Mouse (Mus musculus) MEL (cell line): ENCODE results near the gene Bcl7a.

Experiments
- CTCF ChIP-seq, 3 experiments: IDR thresholded peaks in 2 of 3; conservative IDR thresholded peaks in 1 of 3; 2 replicates each; pipeline ENCODE4 v1.5.1; 2011 to 2012; ENCODE audit warnings: low read length in 3 of 3, low read depth in 2 of 3, mild to moderate bottlenecking in 2 of 3, improper control_type of control experiment in 1 of 3, inconsistent platforms in 1 of 3, mixed read lengths in 1 of 3, moderate library complexity in 1 of 3; ENCODE audit not compliant: control insufficient read depth in 1 of 3, insufficient read depth in 1 of 3, poor library complexity in 1 of 3, severe bottlenecking in 1 of 3
- EP300 ChIP-seq, 2 experiments: IDR thresholded peaks; 2 replicates each; pipeline ENCODE4 v1.6.1; 2011; ENCODE audit warnings: improper control_type of control experiment in 2 of 2, low read length in 2 of 2, low read depth in 1 of 2, mild to moderate bottlenecking in 1 of 2
- MAFK ChIP-seq: IDR thresholded peaks from 2 replicates; pipeline ENCODE4 v1.6.1; 2011; ENCODE audit warnings: low read depth, mild to moderate bottlenecking, low read length, improper control_type of control experiment, borderline replicate concordance
- MAX ChIP-seq: IDR thresholded peaks from 2 replicates; pipeline ENCODE4 v1.6.1; 2011; ENCODE audit warnings: low read length, improper control_type of control experiment
- MYC ChIP-seq: IDR thresholded peaks from 2 replicates; pipeline ENCODE4 v1.6.1; 2011; ENCODE audit warnings: low read depth, mild to moderate bottlenecking, low read length, improper control_type of control experiment, moderate library complexity
- POLR2A ChIP-seq, 2 experiments: IDR thresholded peaks; 2 replicates each; pipeline ENCODE4 v1.6.1; 2011 to 2012; ENCODE audit warnings: low read length in 2 of 2, mild to moderate bottlenecking in 2 of 2, control low read depth in 1 of 2, improper control_type of control experiment in 1 of 2, low read depth in 1 of 2, moderate library complexity in 1 of 2; ENCODE audit not compliant: control insufficient read depth in 1 of 2, insufficient read depth in 1 of 2, poor library complexity in 1 of 2
- RCOR1 ChIP-seq: IDR thresholded peaks from 2 replicates; pipeline ENCODE4 v1.6.1; 2012; ENCODE audit warnings: low read depth, mild to moderate bottlenecking, inconsistent platforms, low read length, improper control_type of control experiment
- USF1 ChIP-seq: IDR thresholded peaks from 2 replicates; pipeline ENCODE4 v1.6.1; 2014; ENCODE audit warnings: low read depth, mild to moderate bottlenecking, inconsistent platforms, low read length, improper control_type of control experiment, moderate library complexity
- ZNF384 ChIP-seq: IDR thresholded peaks from 2 replicates; pipeline ENCODE4 v1.6.1; 2012; ENCODE audit warnings: low read depth, mild to moderate bottlenecking, inconsistent platforms, low read length, improper control_type of control experiment

- TF ChIP-seq EP300 (IDR thresholded peaks at IDR 0.05; ENCODE audit: low read depth in 1 of 2, low read length in 2 of 2): no peak
- TF ChIP-seq RCOR1: no peak
- no peak for TF ChIP-seq MYC
- TF ChIP-seq POLR2A (IDR thresholded peaks at IDR 0.05; ENCODE audit: control insufficient read depth in 1 of 2, insufficient read depth in 1 of 2, low read depth in 1 of 2, low read length in 2 of 2, poor library complexity in 1 of 2): no peak
- TF ChIP-seq CTCF (IDR thresholded peaks at IDR 0.05 in 2 of 3, conservative IDR thresholded peaks at IDR 0.05 in 1 of 3; ENCODE audit: control insufficient read depth in 1 of 3, insufficient read depth in 1 of 3, low read depth in 2 of 3, low read length in 3 of 3, poor library complexity in 1 of 3, severe bottlenecking in 1 of 3): no peak
- TF ChIP-seq ZNF384: no peak
- no peak for TF ChIP-seq MAX
- no peak for TF ChIP-seq MAFK
- TF ChIP-seq USF1: no peak
Observed at GRCm38 (mm10) chr5:123406952-123407351, 63.3 kb downstream of the Bcl7a start.
